Mouse (Mus musculus): ENCODE results near the gene Selenos. TPM values are rescaled to one million over a fixed set of nuclear protein-coding genes. Genes with fewer than 3 reads are reported as not detected.

Selenos gene
- total RNA-seq, 2 experiments from 2014 or later: 17.5 to 22.6 TPM

DNA sequence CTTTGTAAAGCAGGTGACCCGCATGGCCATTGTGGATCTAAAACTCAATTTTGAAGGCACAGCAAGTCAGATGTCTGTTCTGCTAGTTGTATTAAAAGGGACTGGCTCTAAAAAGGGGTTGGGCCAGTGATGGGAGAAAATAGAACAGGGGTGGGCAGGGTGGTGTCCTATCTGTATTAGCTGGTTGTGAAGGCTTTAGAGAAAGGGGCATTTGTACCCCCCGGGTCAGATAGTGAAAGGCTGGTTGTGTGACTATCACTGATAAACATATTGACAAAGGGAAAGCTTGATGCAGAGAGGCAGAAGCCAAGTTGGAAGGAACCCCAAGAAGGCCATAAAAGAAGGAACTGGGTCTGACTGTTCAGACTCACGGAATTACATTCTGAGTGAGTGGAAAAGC, 34.1 kb downstream of the Selenos start:
- no peak for ATAC-seq (replicated peaks; ENCODE audit: low FRiP score, poor library complexity, severe bottlenecking)

DNA sequence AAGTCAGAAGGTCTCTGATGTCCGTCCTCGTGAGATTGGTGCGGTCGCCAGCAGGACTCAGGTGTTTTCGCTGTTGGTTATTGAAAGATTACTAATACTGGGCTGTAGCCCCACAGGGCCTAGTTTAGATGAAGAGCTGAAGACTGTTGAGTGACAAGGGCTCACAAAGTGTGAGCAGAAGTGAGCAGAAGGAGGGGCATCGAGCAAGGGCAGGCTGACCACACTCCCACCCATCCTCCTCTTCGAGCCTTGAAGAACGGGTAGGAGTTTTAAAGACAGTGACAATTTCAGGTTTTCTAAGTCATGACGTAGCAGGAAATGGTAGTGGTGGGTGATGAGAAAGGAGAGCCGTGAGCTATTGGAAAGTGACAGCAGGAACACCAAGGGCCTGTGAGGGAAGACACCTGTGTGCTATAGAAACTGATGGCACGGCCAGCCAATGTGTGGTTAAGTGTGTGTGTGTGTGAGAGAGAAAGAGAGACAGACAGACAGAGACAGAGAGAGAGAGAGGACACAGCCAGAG, 36.4 kb downstream of the Selenos start:
- no peak for ATAC-seq (replicated peaks; ENCODE audit: low FRiP score, poor library complexity, severe bottlenecking)

GRCm38 (mm10) chr7:66116906-66117482, 37.5 kb downstream of the Selenos start:
- no peak for ATAC-seq (replicated peaks; ENCODE audit: low FRiP score, poor library complexity, severe bottlenecking)

DNA sequence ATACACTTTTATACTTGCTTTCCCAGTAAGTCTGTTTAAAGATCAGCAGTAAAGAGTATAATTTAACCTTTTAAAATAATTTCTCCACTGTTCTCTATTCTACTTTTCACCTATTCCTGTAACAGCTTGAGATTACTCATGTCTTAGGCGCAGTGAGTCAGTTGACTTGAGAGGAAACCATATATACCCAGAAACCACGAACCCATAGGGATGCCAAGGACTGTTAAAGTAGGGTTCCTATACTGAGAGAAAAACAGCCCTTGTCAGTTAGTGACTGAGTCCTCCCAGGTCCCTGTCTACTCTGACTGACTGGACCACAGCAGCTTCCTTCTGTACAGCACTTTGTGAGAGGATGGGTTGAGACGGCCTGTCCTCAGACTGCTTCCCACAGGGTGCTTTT, 38.6 kb downstream of the Selenos start:
- no peak for ATAC-seq (replicated peaks; ENCODE audit: low FRiP score, poor library complexity, severe bottlenecking)

DNA sequence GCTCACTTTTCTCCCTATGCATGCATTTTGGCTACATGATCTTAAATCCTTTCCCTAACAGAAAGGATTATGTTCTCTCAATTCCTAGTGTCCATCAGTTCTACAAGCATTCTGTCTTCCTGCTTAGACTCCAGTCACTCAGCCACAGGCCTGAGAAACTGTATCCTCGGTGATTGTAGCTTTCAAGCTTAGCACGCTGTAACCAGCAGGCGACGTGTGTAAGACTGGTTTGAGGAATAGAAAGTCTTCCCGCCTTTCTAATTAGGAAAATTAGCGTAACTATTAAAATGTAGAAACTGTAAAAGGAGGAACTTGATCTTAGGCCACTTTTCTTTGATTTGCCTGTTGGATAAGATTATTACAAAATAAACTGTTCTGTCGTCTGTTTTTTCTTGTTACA, 39.3 kb downstream of the Selenos start:
- no peak for ATAC-seq (replicated peaks; ENCODE audit: low FRiP score, poor library complexity, severe bottlenecking)

DNA sequence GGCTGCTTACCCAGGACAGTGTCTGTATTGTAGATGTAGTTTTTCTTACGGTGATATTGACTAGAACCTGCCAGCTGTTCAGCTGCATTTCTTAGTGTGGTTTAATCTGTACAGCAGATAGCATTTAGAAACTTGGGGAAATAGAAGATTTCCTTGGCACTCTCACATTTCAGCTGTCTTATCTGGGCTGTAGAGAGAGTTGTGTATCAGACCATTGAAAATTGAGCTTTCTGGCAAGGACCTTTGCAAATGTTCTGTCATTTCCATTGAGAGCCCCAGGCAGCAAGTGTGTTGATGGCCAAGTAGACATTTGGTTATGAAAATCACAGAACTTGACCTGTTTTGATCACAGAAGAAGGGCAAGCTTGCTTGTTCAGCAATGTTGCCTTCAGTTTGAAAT, 40.7 kb downstream of the Selenos start:
- ATAC-seq (replicated peaks; ENCODE audit: low FRiP score, poor library complexity, severe bottlenecking): no peak

DNA sequence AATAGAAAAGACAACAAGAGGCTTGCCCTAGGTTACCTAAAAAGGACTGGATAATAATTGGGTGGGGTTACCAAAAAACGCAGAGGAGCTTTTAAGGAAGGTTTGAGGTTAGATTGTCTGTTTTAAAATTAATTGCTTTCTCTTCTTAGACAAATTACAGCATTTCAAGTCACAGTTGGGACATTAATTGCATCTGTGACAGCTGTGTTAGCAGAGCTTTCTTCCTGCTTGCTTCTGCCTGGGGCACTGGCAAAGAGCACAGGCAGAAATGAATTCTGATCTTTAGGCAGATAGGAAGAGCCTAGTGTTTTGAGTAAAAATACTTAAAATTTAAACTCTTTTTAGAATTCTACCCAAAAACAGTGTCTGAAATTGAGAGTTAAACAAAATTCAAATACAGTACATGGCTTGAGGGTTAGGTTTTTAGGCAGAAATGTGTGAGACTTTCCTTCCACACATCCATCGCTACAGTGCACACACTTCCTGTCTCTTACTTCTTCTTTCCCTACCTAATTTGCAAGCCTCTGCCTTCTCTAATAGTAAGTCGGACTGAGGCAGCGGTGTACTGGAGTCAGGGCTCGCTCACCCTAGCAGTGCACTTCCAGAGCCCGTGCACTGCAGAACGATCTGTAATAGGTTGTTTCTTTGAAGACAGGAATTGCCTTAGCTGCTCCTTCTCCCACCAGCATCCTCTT, 41.4 kb downstream of the Selenos start:
- ATAC-seq (replicated peaks; ENCODE audit: low FRiP score, poor library complexity, severe bottlenecking): no peak

- ATAC-seq (replicated peaks; ENCODE audit: low FRiP score, poor library complexity, severe bottlenecking): no peak
Measured at GRCm38 (mm10) chr7:66124551-66124968, 45.1 kb downstream of the Selenos start.

GRCm38 (mm10) chr7:66125368-66125767, 45.9 kb downstream of the Selenos start:
- no peak for ATAC-seq (replicated peaks; ENCODE audit: low FRiP score, poor library complexity, severe bottlenecking)

DNA sequence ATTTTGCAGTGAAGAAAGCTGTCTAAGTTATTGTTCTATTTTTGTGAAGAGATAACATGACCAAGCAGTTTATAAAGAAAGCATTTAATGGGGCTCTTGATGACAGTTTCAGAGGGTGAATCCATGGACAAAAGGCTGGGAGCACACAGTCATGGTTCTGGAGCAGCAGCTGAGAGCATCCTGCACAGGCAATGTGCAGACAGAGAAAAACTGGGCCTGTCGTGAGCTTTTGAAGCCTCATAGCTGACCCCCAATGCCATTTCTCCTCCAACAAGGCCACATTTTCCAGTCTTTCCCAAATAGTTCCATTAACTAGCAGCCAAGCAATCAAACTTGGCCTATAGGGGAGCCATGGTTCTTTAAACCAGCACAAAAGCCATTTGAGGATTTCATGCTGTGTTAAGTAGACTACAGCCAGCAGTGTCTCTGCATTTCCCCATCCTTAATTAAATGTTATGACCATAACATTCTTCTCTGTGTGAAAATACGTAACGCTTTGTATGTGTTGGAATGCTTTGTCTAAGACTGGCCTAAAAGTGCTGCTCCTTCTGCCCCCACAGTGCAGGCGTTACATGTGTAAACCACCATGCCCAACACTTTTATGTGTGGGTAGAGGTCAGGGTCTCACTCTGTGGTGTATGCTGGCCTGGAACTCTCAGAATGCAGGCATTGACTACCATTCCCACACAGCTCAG, 48.6 kb downstream of the Selenos start:
- ATAC-seq (replicated peaks; ENCODE audit: low FRiP score, poor library complexity, severe bottlenecking): no peak

GRCm38 (mm10) chr7:66128857-66129256, 49.4 kb downstream of the Selenos start:
- no peak for ATAC-seq (replicated peaks; ENCODE audit: low FRiP score, poor library complexity, severe bottlenecking)

- no peak for ATAC-seq (replicated peaks; ENCODE audit: low FRiP score, poor library complexity, severe bottlenecking)
Measured at GRCm38 (mm10) chr7:66130296-66130695, 50.8 kb downstream of the Selenos start.

DNA sequence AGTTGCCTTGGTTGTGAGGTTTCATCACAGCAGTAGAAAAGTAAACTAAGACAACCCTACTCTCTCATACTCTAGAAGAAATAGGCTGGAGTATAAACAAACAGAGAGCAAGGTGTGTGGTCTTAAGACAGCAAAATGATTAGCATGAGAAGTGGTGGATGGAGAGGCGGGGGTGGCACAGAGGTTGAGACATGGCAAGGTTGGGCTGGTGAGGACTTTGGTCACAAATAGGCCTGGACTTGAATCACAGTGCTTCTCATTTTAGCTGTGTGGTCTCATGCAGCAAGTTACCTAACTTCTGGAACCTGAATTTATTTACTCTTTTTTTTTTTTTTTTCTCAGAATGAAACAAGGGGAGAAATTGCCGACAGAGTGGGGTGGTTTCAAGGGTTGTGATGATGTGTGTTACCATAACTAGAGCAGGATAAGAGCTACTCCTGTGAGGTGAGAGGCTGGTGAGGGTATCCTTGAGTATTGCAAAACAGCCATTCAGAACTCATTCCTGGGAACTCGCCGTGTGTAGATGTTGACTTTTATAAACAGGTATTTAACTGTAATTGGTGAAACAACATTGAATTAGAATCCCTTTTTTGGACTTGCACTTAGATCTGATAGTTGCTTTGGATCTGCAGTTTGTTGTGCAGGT, 52.5 kb downstream of the Selenos start:
- ATAC-seq (replicated peaks; ENCODE audit: low FRiP score, poor library complexity, severe bottlenecking): no peak

DNA sequence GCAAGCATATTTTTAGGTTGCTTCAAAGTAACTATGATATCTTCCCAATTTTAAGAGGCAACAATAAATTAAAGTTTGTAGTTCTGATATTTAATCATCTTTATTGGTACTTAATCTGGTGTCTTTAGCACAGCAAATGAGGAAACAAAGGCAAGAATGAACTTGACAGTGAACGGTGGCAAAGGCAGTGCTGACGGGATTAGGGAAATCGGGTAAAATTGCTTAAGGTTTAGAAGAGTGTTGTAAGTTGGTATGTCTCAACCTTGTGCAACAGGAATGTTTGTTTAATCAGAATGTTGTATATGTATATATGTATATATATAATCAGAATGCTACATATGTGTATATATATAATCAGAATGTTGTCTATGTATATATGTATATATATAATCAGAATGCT, 54.7 kb downstream of the Selenos start:
- no peak for ATAC-seq (replicated peaks; ENCODE audit: low FRiP score, poor library complexity, severe bottlenecking)

- ATAC-seq (replicated peaks; ENCODE audit: low FRiP score, poor library complexity, severe bottlenecking): no peak
Measured at GRCm38 (mm10) chr7:66135644-66136043, 56.2 kb downstream of the Selenos start.

DNA sequence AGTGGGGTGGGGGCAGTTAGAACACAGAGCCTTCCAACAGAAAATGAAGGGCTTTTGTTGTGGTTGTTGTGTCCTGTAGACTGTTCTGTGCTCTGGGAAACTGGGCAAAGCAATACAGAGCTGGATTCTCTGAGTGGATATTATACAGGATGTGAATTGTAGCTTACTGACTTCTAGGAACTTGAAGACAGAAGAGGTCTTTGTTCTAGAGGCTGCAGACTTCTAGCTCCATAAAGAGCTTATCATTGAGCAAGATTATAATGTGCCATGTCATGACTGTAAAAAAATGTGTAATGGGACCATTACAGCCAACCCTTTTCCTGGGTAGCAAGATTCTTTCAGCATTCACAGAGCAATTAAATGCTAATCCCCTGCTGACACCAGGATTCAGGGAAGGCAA, 56.7 kb downstream of the Selenos start:
- no peak for ATAC-seq (replicated peaks; ENCODE audit: low FRiP score, poor library complexity, severe bottlenecking)

GRCm38 (mm10) chr7:66137309-66137708, 57.9 kb downstream of the Selenos start:
- no peak for ATAC-seq (replicated peaks; ENCODE audit: low FRiP score, poor library complexity, severe bottlenecking)

DNA sequence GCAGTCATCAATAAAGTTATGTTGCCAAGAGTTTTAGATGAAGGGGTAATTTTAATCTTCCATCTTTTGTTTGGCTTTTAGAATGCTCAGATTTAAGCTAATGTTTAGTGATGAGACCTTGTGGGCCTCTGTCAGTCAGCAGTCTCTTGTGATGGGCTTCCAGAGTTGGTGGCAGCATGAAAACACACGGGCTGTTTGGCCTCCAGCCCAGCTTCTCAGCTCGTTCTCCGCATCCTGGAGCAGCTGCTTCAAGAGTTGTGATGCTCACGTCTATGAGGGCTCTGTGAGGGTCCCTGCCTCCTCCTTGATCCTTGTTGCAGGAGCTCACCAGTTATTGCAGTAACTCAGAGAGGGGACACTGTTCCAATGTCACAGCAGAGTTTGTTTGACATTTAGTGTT, 58.9 kb downstream of the Selenos start:
- no peak for ATAC-seq (replicated peaks; ENCODE audit: low FRiP score, poor library complexity, severe bottlenecking)

- ATAC-seq (replicated peaks; ENCODE audit: low FRiP score, poor library complexity, severe bottlenecking): no peak
Measured at GRCm38 (mm10) chr7:66138878-66139277, 59.4 kb downstream of the Selenos start.

All from erythroid progenitor cell, adult 5-6 weeks (primary cell).